Mouse (Mus musculus) stomach, postnatal 0 days (tissue): ENCODE data around the gene Stap2.

ENCODE experiments used
- CTCF ChIP-seq: IDR thresholded peaks from 2 replicates; pipeline ENCODE4 v1.5.1; 2016; ENCODE audit warnings: antibody characterized with exemption, low read depth, mild to moderate bottlenecking, moderate library complexity
- EP300 ChIP-seq: optimal IDR thresholded peaks from 2 replicates; pipeline ENCODE3; 2016; ENCODE audit warnings: antibody characterized with exemption

DNA sequence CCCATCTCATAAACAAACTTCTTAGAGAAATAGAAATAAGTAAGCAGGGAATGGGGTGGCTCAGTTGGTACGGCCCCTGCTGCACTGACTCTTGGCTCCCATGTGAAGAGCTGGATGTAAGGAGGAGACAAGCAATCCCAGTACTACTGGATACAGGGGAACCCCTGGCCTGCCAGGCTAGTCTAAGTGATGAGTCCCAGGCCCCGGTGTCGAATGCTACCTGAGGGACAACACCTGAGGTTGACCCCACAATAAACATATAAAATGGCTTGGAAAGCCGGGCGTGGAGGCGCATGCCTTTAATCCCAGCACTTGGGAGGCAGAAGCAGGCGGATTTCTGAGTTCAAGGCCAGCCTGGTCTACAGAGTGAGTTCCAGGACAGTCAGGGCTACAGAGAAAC is 26.0 kb upstream of the Stap2 start:
- TF ChIP-seq CTCF (no peak), EP300 (no peak)
